Mouse (Mus musculus) hindbrain, postnatal 0 days (tissue): ENCODE measurements around the gene Atp5h. TPM values are rescaled to one million over a fixed set of nuclear protein-coding genes. Genes with fewer than 3 reads are reported as not detected.

Experiments
- ATAC-seq: fragments of 200-750 bp; cut with Nextera tagmentation; 2 replicates; pipeline ENCODE4 v1.8.0; 2017; ENCODE audit warnings: mild to moderate bottlenecking, moderate TSS enrichment, moderate library complexity
- DNase-seq: peaks from one replicate; pipeline ENCODE4 v3.0.0-alpha.2; 2015; ENCODE audit warnings: low spot score
- H3K27ac ChIP-seq: fragments of 300-500 bp; sonication (generic); 2 replicates; pipeline ENCODE4 v1.5.1; 2014; ENCODE audit warnings: mild to moderate bottlenecking
- H3K27me3 ChIP-seq: fragments of 300-500 bp; sonication (generic); 2 replicates; pipeline ENCODE4 v1.6.1; 2014; ENCODE audit warnings: low read length, mixed read lengths; ENCODE audit not compliant: insufficient read depth
- H3K36me3 ChIP-seq: fragments of 300-500 bp; sonication (generic); 2 replicates; pipeline ENCODE4 v1.6.1; 2014; ENCODE audit warnings: low read length, mixed read lengths; ENCODE audit not compliant: insufficient read depth
- H3K4me1 ChIP-seq: fragments of 300-500 bp; sonication (generic); 2 replicates; pipeline ENCODE4 v1.6.1; 2014; ENCODE audit warnings: antibody characterized with exemption, low read length, mixed read lengths; ENCODE audit not compliant: insufficient read depth
- H3K4me2 ChIP-seq: fragments of 300-500 bp; sonication (generic); 2 replicates; pipeline ENCODE4 v1.6.1; 2014; ENCODE audit warnings: low read depth, mild to moderate bottlenecking, low read length, moderate library complexity, mixed read lengths
- H3K4me3 ChIP-seq: fragments of 300-500 bp; sonication (generic); 2 replicates; pipeline ENCODE4 v1.5.1; 2014; ENCODE audit warnings: low read length
- H3K9ac ChIP-seq: fragments of 300-500 bp; sonication (generic); replicated peaks from 2 replicates; pipeline ENCODE4 v1.6.1; 2014; ENCODE audit warnings: mild to moderate bottlenecking, low read length, moderate library complexity, mixed read lengths
- H3K9me3 ChIP-seq: fragments of 300-500 bp; sonication (generic); 2 replicates; pipeline ENCODE4 v1.6.1; 2016; ENCODE audit warnings: low read length, mixed read lengths
- CTCF ChIP-seq: IDR thresholded peaks from 2 replicates; pipeline ENCODE4 v1.5.1; 2016; ENCODE audit warnings: antibody characterized with exemption, control low read depth, low read depth
- WGBS: fragments of 180-500 bp; shearing (Covaris S2); extraction: QIAGEN DNeasy Blood & Tissue Kit; methylation state at CpG from one replicate; pipeline ENCODE4 v1.1.7; 2014; 5-methylcytosine and 5-hydroxymethylcytosine counted together
- polyA plus RNA-seq: library from polyadenylated mRNA; unstranded; fragments of >200 nt; fragmentation: Nextera tagmentation; extraction: Ambion mirVana; gene quantifications from 2 replicates; pipeline ENCODE4 v1.2.1, GENCODE M21; 2015
- total RNA-seq: library from RNA; depleted of rRNA; stranded (reverse); fragments of >200 nt; gene quantifications from 2 replicates; pipeline ENCODE4 v1.2.3, GENCODE M21; 2014

Atp5h gene
- total and polyA plus RNA-seq, 2 experiments from 2014 or later, result 240 to 1,097 TPM

DNA sequence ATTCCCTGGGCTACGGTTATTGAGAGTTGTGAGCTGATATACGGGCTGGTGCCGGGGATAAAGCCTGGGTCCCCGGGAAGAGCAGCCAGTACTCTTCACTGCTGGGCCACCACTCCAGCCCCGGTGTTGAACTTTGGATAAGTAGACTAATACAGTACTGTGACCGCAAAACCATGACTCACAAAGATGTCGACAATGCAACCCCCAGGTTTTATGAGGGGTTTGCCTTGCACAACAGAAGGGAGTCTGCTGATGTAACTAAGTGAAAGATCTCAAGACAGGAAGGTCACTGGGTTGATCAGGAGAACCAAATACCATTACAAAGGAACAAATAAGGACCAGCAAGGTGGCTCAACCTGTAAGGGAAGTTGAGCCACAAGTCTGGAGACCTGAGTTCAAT, 43.0 kb downstream of the Atp5h start:
- H3K9ac ChIP-seq, result no peak overlapping the region
- no peak overlapping the region for H3K27ac ChIP-seq
- DNase-seq (no peak), ATAC-seq (no peak)
- no peak for TF ChIP-seq CTCF
- peaks cover 10% of the 10 kb centered on the region for H3K4me1 ChIP-seq
- no peak overlapping the region for H3K4me3 ChIP-seq
- H3K27me3 ChIP-seq, result no peaks in the 10 kb centered on the region
- no peaks in the 10 kb centered on the region for H3K9me3 ChIP-seq
- 69% methylated on average over 7 of the region's 7 CpGs for WGBS
- H3K36me3 ChIP-seq, result no peaks in the 10 kb centered on the region
- no peak overlapping the region for H3K4me2 ChIP-seq

DNA sequence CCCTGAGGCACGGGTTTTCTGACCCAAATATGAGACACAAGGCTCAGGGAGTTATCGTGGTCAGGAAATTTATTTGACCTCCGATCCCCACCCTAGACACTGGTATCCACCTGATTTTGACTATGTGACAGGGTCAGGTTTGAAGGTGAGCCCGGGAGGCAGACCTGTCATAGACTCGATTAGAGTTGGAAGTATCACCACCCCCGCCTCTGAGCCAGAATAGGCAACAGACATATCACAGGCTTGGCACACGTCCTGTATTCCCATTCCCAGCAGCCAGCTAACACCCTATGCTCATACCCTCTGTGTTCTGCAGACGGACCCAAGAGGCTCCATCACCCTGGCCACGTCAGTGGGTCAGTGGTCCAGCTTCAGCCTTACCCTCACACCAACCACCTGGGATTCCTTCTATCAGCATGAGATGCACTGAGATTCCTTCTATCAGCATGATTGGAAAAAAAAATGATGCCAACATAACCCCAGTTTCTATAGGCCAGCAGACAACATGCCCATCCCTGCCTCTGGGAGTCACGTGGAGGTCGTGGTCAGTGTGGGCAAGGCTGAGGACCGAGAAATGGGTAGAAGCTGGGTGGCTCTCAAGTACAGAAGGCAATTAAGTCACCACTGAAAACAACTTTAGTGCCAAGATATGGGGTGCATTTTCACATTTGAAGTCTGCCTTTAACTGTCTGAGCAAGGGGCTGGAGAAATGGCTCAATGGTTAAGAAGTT, 44.9 kb downstream of the Atp5h start:
- Histone ChIP-seq H3K9ac (peak overlapping the region; percentile 55; the same call in 1 of the 2 replicates), H3K9me3 (no peaks in the 10 kb centered on the region), H3K4me2 (peak overlapping the region; percentile 65), H3K36me3 (no peaks in the 10 kb centered on the region), H3K27ac (peak overlapping the region; percentile 79; the same call in 1 of the 2 replicates), H3K4me1 (peaks cover 10% of the 10 kb centered on the region), H3K4me3 (peak overlapping the region; percentile 34), H3K27me3 (no peaks in the 10 kb centered on the region)
- TF ChIP-seq CTCF, result no peak
- no peak for DNase-seq
- 58% methylated on average over 12 of the region's 12 CpGs for WGBS
- ATAC-seq, result no peak; the same call in 1 of the 2 replicates

GRCm38 (mm10) chr11:115373805-115374694, 45.7 kb downstream of the Atp5h start:
- Histone ChIP-seq H3K4me3 (peak overlapping the region; percentile 34), H3K4me1 (peaks cover 10% of the 10 kb centered on the region), H3K27me3 (no peaks in the 10 kb centered on the region), H3K9me3 (no peaks in the 10 kb centered on the region), H3K36me3 (no peaks in the 10 kb centered on the region), H3K9ac (peak overlapping the region; percentile 55), H3K4me2 (peak overlapping the region; percentile 65), H3K27ac (peak overlapping the region; percentile 79)
- TF ChIP-seq CTCF, result peak; percentile 22
- WGBS, result under 1% methylated on average over 30 of the region's 30 CpGs
- ATAC-seq, result peak; percentile 87
- peak; percentile 83 for DNase-seq

DNA sequence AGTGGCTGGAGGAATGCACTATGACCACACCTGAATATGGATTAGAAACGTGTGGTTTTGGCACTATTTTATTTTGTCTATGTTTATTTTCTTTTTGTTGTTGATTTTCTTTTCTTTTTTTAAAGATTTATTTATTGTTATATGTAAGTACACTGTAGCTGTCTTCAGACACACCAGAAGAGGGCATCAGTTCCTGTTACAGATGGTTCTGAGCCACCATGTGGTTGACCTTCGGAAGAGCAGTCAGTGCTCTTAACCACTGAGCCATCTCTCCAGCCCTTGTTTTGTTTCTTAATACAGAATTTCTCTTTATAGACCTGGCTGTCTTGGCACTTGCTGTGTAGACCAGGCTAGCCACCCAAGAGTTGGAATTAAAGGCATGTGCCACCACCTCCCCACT, 47.0 kb downstream of the Atp5h start:
- ATAC-seq (no peak), DNase-seq (no peak)
- Histone ChIP-seq H3K9ac (no peak overlapping the region), H3K27ac (no peak overlapping the region), H3K9me3 (no peaks in the 10 kb centered on the region), H3K36me3 (no peaks in the 10 kb centered on the region), H3K4me2 (no peak overlapping the region), H3K4me3 (no peak overlapping the region), H3K4me1 (peaks cover 10% of the 10 kb centered on the region), H3K27me3 (no peaks in the 10 kb centered on the region)
- TF ChIP-seq CTCF, result peak; percentile 15
- 43% methylated on average over 2 of the region's 2 CpGs for WGBS

GRCm38 (mm10) chr11:115372015-115372414, 47.7 kb downstream of the Atp5h start:
- 84% methylated on average over 1 of the region's 1 CpGs for WGBS
- H3K4me3 ChIP-seq, result no peak overlapping the region

GRCm38 (mm10) chr11:115371354-115371753, 48.4 kb downstream of the Atp5h start:
- H3K4me2 ChIP-seq, result no peak overlapping the region
- no peak overlapping the region for H3K9ac ChIP-seq
- TF ChIP-seq CTCF, result no peak
- no peak overlapping the region for H3K27ac ChIP-seq
- H3K4me3 ChIP-seq, result no peak overlapping the region
- no peaks in the 10 kb centered on the region for H3K27me3 ChIP-seq
- ATAC-seq (no peak), DNase-seq (no peak)
- H3K4me1 ChIP-seq, result peaks cover 14% of the 10 kb centered on the region
- no peaks in the 10 kb centered on the region for H3K36me3 ChIP-seq
- WGBS, result 56% methylated on average over 8 of the region's 8 CpGs
- no peaks in the 10 kb centered on the region for H3K9me3 ChIP-seq

More at GRCm38 (mm10) chr11:115372015-115372414, 47.7 kb downstream of the Atp5h start:
- H3K9me3 ChIP-seq, result no peaks in the 10 kb centered on the region
- H3K36me3 ChIP-seq, result no peaks in the 10 kb centered on the region
- no peaks in the 10 kb centered on the region for H3K27me3 ChIP-seq
- TF ChIP-seq CTCF, result no peak
- DNase-seq (no peak), ATAC-seq (no peak)
- H3K4me1 ChIP-seq, result peaks cover 10% of the 10 kb centered on the region
- no peak overlapping the region for H3K9ac ChIP-seq
- H3K27ac ChIP-seq, result no peak overlapping the region
- H3K4me2 ChIP-seq, result no peak overlapping the region
